Mouse (Mus musculus): ENCODE results near the gene Slc22a12.

Slc22a12 gene

DNA sequence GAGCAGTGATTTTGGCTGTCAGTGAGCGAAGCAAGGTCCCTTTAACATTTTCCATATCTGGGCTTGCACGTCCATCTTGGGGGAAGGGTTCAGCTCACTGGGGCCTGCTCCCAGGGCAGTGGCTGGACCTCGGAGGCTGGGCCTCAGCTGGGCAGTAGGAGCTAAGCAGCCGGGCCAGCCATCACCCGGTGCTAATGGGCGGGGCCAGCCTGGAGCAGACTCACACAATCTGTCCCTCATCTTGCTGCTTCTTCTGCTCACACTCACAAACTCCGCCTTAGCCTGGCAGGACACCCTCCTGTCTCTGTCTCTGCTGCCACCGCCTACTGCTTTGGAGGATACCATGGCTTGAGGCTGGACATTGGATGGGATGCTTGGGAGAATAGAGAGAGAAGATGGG lies 26.7 kb downstream of the Slc22a12 start:
- no peak for DNase-seq (ENCODE audit: low spot score)

DNA sequence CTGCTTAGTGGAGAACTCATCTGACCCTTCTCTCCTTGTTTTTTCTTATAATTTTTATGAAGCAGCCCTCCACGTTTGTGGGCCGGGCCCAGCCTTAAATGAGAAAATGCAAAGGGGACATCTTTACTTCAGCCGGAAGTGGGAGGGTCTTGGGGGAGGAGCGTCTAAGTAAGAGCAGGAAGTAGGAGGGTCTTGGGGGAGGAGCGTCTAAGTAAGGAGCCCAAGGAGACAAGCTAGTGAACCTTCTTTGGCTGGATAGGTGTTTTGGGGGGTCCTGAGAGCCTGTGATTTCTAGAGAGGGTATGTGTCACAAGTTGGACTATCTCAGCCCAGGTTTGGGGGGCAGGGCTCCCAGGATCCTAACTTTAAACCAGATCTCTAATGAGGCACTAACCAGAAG lies 27.4 kb downstream of the Slc22a12 start:
- no peak for DNase-seq (ENCODE audit: low spot score)

DNA sequence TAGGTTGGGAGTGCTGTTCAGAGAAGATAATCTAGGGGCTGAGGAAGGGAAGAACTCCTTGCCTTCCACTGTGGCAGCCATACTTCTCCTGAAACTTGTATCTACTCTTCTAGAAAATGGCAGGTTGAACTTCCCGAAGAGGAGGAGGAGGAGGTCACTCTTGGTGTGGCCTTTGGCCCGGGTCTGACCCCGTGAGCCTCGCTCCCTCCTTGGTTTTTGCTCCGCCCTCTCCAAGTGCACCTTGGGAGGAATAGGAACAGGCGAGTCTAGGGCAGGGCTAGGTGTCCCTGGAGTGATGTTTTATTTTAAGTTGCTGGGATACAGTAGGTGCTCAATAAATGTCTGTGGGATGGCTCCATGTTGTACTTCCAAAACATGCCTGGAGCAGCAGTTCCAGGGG lies 27.9 kb downstream of the Slc22a12 start:
- DNase-seq (ENCODE audit: low spot score) = no peak

DNA sequence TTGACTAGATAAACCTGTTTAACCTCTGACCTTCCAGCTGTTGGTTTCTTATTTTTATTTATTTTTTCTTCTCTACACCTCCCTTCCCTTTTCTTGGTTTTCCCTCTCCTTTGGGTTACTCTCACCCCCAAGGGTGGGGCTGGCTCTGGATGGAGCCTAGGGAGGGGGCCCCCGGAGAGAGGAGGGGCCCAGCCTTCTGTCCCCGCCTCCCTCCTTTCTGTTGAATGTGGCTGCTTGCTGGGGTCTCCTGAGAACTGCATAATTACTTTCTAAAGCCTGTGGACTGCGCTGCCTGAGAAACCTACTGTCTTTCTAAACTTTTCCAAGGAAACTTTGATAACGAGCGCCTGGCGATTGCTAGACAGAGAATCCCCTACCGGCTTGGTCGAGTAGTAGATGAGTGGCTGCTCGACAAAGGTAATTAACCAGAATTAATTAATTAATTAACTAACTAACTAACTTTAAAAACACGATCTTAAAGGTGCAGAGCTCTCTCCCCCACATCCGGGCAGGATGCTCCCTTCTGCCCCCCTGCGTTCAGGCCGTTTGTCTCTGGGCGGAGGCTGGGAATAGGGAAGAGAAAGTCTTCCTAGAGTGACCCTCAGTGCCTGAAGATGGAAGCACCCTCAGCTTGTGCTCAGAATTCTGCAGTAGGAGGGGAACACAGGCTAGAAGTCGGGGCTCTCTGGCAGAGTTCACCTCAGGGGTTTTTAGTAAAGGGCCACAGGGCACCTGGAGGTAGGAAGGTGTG lies 29.3 kb downstream of the Slc22a12 start:
- no peak for DNase-seq (ENCODE audit: low spot score)

DNA sequence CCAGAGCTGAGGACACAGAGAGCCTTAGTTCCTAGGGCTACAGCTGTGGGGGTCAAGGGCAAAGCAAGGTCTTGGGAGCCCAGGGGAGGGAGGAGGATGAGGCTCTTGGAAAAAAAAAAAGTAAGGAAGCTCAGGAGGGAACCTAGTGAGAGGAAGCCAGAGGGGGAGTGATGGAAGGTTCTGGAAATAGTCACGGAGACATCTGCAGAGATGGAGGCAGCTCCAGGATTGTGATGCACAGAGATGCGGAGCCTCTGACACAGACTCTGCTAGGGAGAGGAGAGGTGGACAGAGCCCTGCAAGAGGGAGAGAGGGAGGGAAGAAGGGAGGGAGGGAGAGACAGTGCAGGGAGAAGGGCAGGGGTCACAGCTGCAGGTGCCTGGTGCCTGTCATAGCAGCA lies 32.3 kb downstream of the Slc22a12 start:
- no peak for DNase-seq (ENCODE audit: low spot score)

DNA sequence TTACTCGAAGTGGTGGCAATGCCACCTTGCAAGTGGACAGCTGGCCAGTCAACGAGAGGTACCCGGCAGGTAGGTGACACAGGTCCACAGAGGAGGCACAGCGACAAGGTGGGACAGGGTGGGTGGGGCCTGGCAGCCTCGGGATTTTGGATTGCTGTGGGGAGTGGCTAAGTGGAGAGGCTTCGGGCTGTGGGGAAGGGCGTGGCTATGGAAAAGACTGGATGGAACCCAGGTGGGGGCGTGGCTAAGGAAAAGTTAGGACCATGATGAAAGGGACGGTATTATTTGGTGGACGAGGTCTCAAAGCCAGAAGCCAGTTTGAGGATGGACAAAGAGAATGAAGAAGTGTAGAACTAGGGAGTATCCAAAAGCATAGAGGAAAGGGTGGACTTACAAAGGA lies 33.0 kb downstream of the Slc22a12 start:
- DNase-seq (ENCODE audit: low spot score) = no peak

DNA sequence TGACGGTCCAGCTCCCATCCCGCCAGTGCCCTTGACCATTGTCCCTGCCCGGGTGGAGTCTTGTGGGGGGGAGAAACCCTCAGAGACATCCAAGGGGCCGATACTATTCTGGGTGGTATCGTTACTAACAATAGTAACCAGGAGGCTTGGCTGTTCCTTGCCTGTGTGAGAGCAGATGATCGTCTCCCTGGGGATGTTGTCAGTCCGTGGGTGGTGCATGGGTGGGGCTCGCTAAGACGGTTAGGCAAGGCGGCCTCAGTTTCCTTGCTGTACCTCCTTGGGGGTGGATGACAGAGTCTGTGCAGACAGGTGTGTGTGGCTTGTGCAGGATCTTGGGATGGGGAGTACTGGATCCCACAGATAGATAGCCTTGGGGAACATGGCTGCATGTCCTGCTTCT lies 35.4 kb downstream of the Slc22a12 start:
- no peak for DNase-seq (ENCODE audit: low spot score)

DNA sequence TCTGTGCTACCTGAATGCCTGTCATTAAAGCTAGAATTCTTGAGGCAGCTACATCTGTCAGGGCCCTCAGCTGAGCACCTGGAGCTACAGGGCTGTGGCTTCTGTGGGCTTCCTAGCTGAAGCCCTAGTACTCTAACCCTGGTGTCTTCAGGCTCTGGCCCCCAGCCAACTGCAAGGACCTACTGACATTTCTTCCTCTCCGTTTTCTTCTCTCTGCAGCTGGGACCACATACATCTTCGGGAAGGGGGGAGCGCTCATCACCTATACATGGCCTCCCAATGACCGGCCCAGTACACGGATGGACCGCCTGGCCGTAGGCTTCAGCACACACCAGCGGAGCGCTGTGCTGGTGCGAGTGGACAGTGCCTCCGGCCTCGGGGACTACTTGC lies 38.2 kb downstream of the Slc22a12 start:
- no peak for DNase-seq (ENCODE audit: low spot score)

DNA sequence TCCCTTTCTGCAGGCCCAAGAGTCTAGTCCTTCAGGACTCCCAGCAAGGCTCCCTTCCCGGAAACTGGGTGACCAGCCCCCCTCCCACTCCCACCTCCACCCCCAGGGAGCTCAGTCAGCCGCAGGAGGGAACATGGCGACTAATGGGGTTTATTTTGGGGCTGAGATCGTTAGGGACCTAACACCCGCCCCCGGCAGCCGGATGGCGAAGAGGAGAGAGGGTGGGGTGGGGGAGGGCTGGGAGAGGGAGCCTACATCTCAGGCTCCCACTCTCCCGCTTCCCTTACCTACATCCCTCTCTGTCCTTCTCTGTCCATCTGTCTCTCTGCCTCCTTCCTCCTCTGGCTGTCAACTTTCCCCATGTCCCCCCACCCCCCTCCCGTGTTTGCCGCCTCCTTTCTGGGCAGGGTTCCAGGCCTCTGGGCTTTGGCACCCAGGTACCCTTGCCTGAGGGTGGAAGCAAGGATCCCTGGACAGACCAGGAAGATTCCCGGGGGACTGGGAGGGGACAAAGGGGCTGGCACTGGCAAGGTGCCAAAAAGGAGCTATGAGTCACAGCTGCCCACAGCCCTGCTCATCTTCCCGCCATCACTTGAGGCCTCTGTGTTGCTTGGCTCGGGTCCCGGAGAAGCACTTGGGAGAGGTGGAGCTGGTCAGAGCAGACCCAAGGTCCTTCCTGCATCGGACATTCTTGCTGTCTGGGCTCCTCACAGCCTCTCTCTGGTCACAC lies 38.7 kb downstream of the Slc22a12 start:
- peak; percentile 39 for DNase-seq (ENCODE audit: low spot score)

DNA sequence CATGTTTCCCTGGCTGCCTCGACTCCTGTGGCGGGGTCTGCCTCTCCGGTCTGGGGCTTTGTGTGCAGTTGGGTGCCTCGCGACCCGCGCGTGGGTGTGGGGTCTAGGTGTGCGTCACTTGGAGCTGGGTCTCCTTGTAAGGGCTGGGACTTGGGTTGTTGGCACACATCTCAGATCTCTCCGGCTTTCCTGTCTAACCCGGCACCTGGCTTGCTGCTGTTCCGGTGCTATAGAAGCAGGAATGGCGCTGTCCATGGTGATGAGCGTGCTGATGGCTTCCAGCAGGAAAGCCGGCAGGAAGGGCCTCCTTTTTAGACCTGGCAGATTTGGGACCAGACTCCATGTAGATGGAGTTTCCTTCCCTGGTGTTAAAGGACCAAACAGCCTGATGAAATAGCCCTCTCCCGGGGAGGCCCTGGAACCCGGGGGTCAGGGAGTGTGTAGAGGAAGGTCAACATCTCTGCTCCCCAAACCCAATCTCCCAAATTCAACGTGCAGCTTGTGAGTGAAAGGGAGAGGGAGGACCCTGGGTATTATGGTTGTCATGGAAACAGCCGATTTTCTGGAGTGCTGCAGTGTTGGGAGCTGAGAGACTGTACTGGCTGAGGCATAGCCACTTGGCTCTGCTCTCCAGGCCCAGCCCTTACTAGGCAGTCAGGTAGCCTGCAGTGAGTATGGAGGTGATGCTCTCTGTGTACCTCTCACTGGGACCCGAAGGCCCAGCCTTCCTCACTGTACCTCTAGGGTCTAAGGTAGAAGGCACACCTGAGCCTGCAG lies 40.1 kb downstream of the Slc22a12 start:
- peak; percentile 71 for DNase-seq (ENCODE audit: low spot score)

DNA sequence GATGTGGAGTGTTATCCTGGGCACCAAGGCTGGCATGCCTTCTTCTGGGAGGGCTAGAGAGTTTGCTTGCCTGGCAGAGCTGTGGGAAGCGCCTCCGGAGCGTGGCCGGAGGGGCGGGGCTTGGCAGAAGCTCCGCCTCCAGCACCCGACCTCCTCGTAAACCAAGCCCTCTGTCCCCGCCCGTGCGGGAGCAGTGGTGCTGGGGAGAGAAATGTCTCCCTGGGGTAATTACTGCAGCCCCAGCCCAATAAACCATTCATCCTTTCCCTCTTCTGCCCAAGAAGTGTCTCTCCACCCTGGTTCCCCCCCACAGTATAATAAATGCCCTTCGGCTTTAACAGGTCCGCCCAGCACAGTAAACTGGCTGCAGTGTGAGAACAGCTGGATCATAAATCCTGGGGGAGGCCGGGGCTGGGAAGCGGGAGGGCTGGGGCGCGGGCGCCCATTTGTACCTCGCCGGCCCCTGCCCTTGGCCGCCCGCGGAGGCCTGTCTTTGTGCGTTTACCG lies 40.7 kb downstream of the Slc22a12 start:
- DNase-seq (ENCODE audit: low spot score) = peak; percentile 36

DNA sequence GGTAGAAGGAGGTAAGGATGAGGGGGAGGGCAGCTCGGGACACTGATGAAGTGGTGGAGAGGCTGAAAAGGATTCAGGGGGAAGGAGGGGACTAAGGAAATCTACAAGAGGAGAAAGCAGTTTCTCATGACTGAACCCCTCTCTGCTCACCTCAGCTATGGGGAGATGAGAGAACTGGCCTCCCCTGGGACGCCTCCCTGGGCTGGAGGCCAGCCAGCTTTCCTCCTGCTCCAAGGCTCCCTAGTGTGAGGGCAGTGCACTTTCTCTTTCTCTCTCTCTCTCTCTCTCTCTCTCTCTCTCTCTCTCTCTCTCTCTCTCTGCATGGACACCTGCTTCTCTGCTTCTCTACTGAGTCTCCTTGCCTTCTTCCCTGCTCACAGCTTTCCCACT lies 42.2 kb downstream of the Slc22a12 start:
- DNase-seq (ENCODE audit: low spot score) = no peak

DNA sequence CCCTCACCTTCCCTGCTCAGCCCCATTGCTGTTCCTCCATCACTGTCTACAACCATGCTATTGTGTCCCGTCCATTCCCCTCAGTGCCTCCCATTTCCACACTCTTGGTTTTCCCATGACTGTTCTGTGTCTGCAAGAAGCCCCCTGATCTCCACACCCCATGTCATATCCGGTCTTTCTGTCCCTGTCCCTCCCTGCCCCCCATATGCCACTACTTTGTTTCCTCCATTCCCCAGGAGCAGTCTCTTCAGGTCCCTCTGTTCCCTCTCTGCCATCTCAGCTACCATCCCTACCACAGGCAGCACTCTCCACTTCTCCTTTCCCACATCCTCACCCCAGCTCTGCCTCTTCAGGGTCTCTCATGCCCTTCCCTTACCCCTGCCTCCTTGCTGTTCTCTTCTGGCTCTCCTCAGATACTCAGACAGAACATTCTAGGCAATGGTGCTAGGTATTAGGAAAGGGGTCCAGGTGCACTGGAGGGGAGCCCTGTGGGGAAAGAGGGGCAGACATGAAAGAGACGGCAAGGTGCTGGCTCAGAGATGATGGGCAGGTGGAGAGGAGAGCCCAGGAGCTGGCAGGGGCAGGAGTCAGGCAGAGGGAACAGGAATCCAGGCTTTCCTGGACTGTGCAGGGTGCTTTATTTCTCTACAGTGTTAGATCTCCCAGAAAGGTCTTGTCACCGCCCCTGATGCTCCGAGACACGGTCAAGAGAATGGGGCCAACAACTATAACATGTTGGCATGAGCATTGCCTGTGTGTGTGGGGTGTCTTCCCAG lies 42.8 kb downstream of the Slc22a12 start:
- no peak for DNase-seq (ENCODE audit: low spot score)

DNA sequence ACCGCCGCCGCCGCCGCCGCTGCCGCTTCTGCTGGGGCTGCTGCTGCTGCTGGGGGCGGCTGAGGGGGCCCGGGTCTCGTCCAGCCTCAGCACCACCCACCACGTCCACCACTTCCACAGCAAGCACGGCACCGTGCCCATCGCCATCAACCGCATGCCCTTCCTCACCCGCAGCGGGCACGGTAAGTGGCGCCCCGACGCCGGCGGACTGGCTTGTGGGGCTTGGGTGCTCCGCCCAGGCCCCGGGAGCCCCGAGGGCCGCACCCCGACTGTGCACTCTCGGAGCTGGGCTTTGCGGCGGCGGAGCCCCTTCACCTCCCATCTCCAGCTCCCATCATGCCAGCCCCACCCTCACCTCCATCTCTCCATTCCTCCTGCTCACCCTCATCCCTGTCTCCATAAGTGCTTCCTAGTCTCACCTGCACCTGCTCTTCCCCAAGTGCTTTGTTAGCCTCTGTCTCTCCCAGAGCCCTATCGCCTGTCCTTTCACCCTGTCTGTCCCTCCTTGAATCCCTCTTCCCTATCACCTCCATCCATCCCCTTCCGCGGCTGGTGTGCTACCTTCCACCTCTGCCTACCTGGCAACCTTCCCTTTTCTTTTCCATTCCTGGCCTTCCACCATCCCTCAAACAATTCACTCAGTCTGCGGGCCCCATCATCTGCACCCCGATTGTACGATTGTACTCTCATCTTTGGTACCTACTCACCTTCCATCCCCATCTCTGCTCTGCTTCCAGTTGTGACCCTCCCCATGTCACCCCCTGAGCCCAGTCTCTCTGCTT lies 44.3 kb downstream of the Slc22a12 start:
- DNase-seq (ENCODE audit: low spot score) = no peak

DNA sequence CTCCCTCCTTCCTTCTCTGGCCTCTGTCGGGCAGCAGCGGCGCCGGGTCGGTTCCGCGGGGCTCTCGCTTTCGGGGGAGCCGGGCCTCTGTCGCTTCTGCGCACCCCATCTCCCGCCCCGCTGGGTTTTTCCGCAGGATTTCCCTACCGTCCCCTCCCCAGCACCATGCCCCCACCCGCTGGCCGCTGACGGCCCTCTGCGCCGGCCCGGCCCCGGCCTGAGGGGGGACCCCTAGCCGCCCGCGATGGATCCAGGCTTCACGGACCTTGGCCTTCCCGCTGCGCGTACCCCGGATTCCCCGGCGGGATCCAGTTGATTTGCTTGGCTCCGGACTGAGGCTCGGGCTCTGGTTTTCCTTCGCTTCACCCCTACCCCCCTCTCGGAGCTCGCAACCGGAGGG lies 45.0 kb downstream of the Slc22a12 start:
- DNase-seq (ENCODE audit: low spot score) = no peak

DNA sequence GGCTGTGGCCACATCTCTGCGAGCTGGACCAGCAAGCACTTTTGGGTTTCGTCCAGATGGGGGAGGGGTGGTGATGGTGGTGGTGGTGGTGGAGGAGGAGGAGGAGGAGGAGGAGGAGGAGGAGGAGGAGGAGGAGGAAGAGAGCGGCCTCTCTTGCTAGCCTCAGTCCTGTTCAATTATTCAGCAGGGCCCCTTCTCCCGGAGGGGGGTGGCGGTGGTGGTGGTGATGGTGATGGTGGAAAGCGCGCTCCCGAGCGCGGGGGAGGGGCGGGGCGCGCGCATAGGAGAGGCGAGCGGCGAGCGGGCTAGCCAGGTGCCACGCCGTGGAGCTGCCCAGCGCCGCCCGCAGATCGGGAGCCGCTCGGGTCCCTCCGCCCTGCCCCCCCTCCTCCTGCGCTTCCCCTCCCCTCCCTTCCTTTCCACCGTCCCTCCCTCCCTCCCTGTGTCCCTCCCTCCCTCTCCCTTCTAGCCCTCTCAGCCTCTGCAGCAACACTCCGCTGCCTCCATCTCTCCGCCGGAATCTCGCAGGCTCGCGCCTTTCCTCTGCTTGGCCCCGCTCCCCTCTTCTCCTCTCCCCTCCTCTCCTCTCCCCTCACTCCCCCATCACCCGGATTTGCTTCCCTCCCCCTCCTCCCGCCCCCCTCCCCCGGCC lies 45.6 kb downstream of the Slc22a12 start:
- no peak for DNase-seq (ENCODE audit: low spot score)

DNA sequence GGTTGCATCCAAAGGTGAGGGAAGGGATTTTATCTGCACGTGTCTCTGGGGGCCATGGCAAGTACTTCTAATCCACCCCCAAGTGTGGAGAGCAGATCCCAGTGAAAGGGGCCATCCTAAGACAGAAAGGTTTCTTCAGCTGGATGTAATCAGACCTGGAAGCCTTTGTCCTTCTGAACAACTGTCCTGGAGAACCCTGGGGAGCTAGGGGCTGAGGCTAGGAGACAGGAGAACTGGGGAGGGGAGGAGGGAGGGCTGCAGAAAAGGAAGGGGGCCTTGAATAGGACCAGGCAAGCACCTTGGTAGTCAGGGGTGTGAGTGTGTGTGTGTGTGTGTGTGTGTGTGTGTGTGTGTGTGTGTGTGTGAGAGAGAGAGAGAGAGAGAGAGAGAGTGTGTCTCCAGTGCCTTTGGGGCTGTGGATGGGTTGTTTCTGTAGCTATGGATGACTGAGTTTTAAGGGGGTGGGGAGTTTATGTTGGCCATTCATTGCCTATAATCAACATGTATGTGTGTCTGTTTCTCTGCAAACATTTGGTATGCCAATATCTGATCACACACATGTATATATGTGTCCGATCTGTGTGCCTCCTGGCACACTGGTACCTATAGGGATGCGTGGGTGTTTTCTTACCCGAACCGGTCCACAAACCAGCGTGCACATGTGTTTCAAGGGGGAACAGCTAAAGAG lies 46.2 kb downstream of the Slc22a12 start:
- no peak for DNase-seq (ENCODE audit: low spot score)

DNA sequence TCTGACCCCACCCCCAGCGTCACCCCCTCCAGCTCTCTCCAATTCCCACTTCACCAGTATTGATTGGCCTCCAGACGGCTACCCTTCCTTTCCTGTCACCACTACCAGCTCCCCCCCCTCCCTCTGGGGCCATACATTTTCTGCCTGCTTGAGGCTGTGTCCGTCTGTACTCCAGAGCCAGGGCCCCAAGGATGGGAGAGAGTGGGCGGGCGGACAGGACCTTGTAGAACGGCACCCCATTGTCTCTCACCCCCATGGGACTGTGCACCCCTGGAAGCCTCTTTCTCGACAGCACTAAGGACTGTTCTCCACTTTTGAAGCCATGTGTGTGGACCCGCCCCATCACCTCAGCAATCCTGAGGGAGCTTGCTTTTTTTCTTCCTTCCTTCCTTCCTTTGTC lies 47.1 kb downstream of the Slc22a12 start:
- no peak for DNase-seq (ENCODE audit: low spot score)

DNA sequence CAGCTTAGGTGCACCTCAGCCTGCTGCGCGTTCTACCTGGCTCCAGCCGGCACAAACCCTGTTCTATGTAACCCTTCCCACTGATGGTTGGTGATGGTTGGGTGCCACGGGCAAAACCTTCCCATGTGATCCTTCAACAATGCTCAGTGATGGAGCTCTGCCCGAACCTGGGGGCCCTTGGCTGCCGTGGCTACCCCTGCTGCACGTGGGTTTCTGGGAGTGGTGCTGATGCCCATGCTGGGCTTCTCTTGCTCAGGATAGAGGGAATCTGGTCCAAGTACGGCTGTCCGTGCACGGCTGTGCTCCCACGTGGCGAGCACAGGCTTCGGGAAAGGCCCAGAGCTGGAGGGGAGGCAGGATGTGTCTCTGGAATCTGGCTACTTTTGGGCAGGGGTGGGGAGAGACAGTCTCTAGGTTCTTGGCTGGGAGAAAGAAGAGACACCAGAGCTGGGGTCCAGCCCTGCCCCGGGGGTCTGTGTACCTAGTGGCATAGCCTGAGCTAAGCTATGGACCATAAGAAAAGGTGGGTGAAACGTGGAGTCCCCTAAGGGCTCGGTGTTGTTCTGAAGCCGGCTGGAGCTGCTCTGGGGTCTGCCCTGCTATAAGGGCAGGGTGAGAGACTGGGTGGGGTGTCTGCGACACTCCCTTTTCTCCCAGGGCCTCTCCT lies 48.2 kb downstream of the Slc22a12 start:
- no peak for DNase-seq (ENCODE audit: low spot score)

DNA sequence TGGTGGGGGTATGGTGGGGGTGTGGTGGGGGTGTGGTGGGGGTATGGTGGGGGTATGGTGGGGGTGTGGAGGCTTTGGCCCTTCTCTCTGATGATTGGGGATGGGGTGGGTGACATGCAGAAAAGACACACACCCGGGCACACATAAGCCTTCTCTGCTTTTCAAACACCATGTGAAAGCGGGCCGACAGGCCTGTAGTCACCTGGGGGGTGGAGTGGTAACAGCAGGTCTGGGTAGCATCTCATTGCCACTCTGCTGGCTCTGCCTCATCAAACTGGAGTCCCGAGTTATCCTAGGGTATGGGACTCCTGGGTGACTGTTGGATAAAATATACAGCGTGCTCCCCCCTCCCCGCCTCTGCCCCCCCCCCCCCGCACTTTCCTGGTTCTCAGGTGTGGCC lies 48.8 kb downstream of the Slc22a12 start:
- DNase-seq (ENCODE audit: low spot score) = no peak
